Mouse (Mus musculus) ES-Bruce4 (cell line): Measurements from ENCODE around the gene Nagpa.

Source experiments
- CTCF ChIP-seq: IDR thresholded peaks from one replicate; pipeline ENCODE4 v1.8.1; 2011; ENCODE audit warnings: low read depth, low read length
- EP300 ChIP-seq: IDR thresholded peaks from 2 replicates; pipeline ENCODE4 v1.6.1; 2011; ENCODE audit warnings: low read depth, low read length; ENCODE audit not compliant: insufficient read depth
- POLR2A ChIP-seq: IDR thresholded peaks from one replicate; pipeline ENCODE4 v1.8.1; 2011; ENCODE audit warnings: low read length; ENCODE audit not compliant: insufficient read depth

GRCm38 (mm10) chr16:5212150-5212549, 8.3 kb upstream of the Nagpa start:
- TF ChIP-seq CTCF (no peak), POLR2A (no peak), EP300 (no peak)
